Mouse (Mus musculus) brain, embryonic 14.5 days (tissue): ENCODE data around the gene Tmem213.

ENCODE experiments used
- CTCF ChIP-seq: fragments of 200-500 bp; IDR thresholded peaks from 2 replicates; pipeline ENCODE4 v1.5.1; 2012; ENCODE audit warnings: inconsistent platforms, mild to moderate bottlenecking, moderate library complexity, borderline replicate concordance; ENCODE audit not compliant: insufficient read depth, insufficient read length; ENCODE audit errors: extremely low read depth
- POLR2A ChIP-seq: fragments of 200-500 bp; IDR thresholded peaks from 2 replicates; pipeline ENCODE4 v1.6.1; 2012; ENCODE audit warnings: mild to moderate bottlenecking, inconsistent platforms, borderline replicate concordance; ENCODE audit not compliant: poor library complexity, insufficient read depth, insufficient read length, severe bottlenecking; ENCODE audit errors: extremely low read depth

GRCm38 (mm10) chr6:38128115-38128514 is 19.1 kb downstream of the Tmem213 start:
- TF ChIP-seq CTCF (no peak), POLR2A (no peak)
